Comparison of ENCODE assay signal across 8 mouse cellular contexts in genomic region chr14:26357242-26357641, GRCm38 (mm10).
DNase-seq lines count a peak whose midpoint lies in the region.

No protein-coding gene starts in this region.

- DNase-seq in heart, adult 11 months: peak; percentile 87
- DNase-seq in heart, postnatal 25 days (ENCODE audit: low spot score): no peak
- DNase-seq in embryo, embryonic 9.5 days (ENCODE audit: extremely low spot score): peak; percentile 6
- peak; percentile 16 to 17 for DNase-seq in kidney, adult 8-10 months
- peak; percentile 27 for DNase-seq in mesoderm, embryonic 11.5 days (ENCODE audit: low read depth, low spot score)
- no peak for DNase-seq in layer of hippocampus, adult 8-10 months (ENCODE audit: low spot score in 2 of 2)
- no peak for DNase-seq in layer of hippocampus, postnatal 25 days (ENCODE audit: extremely low spot score in 1 of 2, low spot score in 1 of 2)
- no peak for DNase-seq in thymus, postnatal 25 days

- intact Hi-C loops in heart, postnatal 25 days (cut with DNase I): no loop called here

Comparison
In these comparisons a context has a peak if more than half of its experiments do, and no peak if none do; other contexts are left out.
1. DNase-seq: peak in heart, adult 11 months (single experiment), embryo, embryonic 9.5 days (single experiment), kidney, adult 8-10 months (2 of 2) and mesoderm, embryonic 11.5 days (single experiment); none in heart, postnatal 25 days (single experiment), layer of hippocampus, adult 8-10 months (0 of 2), layer of hippocampus, postnatal 25 days (0 of 2) and thymus, postnatal 25 days (single experiment).